Mouse (Mus musculus) liver, adult 2 months (tissue): Measurements from ENCODE around the gene Pdlim4. TPM values are rescaled to one million over a fixed set of nuclear protein-coding genes. Genes with fewer than 3 reads are reported as not detected.
A peak's percentile ranks its signal among the peaks of the same experiment; 100 is the strongest.

Experiments
- DNase-seq: peaks from one replicate; pipeline ENCODE4 v3.0.0-alpha.2; 2011; ENCODE audit warnings: low read depth, low spot score; ENCODE audit errors: extremely low read depth
- H3K27ac ChIP-seq: fragments of 200-500 bp; replicated peaks from 2 replicates; pipeline ENCODE4 v1.5.1; 2012; ENCODE audit warnings: low read depth, mild to moderate bottlenecking, control low read depth, inconsistent platforms, low read length; ENCODE audit not compliant: insufficient read depth
- H3K27me3 ChIP-seq: fragments of 200-500 bp; 2 replicates; pipeline ENCODE4 v1.6.1; 2012; ENCODE audit warnings: mild to moderate bottlenecking, moderate library complexity, low read length, inconsistent platforms; ENCODE audit not compliant: control insufficient read depth, insufficient read depth
- H3K36me3 ChIP-seq: fragments of 200-500 bp; 2 replicates; pipeline ENCODE4 v1.6.1; 2012; ENCODE audit warnings: low read length, inconsistent platforms; ENCODE audit not compliant: control insufficient read depth, insufficient read depth
- H3K4me1 ChIP-seq: fragments of 200-500 bp; 2 replicates; pipeline ENCODE4 v1.6.1; 2011; ENCODE audit warnings: low read length; ENCODE audit not compliant: control insufficient read depth, insufficient read depth
- H3K4me3 ChIP-seq: fragments of 200-500 bp; 2 replicates; pipeline ENCODE4 v1.5.1; 2011; ENCODE audit warnings: low read depth, mild to moderate bottlenecking, control low read depth, low read length, moderate library complexity; ENCODE audit not compliant: insufficient read depth
- H3K79me2 ChIP-seq: fragments of 200-500 bp; 2 replicates; pipeline ENCODE4 v1.6.1; 2012; ENCODE audit warnings: inconsistent platforms, mild to moderate bottlenecking, low read length, moderate library complexity; ENCODE audit not compliant: control insufficient read depth, insufficient read depth
- H3K9ac ChIP-seq: fragments of 200-500 bp; 2 replicates; pipeline ENCODE4 v1.6.1; 2012; ENCODE audit warnings: low read depth, mild to moderate bottlenecking, control low read depth, inconsistent platforms, low read length
- CTCF ChIP-seq: fragments of 200-500 bp; IDR thresholded peaks from 2 replicates; pipeline ENCODE4 v1.5.1; 2011; ENCODE audit warnings: low read depth, low read length, control low read depth
- POLR2A ChIP-seq: fragments of 200-500 bp; IDR thresholded peaks from 2 replicates; pipeline ENCODE4 v1.6.1; 2011; ENCODE audit warnings: low read length, control low read depth; ENCODE audit not compliant: insufficient read depth; ENCODE audit errors: extremely low read depth
- WGBS: fragments of 180-500 bp; shearing (Covaris S2); methylation state at CpG from one replicate; pipeline ENCODE4 v1.1.7; 2018; 5-methylcytosine and 5-hydroxymethylcytosine counted together
- polyA plus RNA-seq: library from polyadenylated mRNA; depleted of rRNA; stranded (reverse); fragments of >200 nt; gene quantifications from 2 replicates; pipeline ENCODE4 v1.2.3, GENCODE M21; 2012
- total RNA-seq: library from RNA; depleted of rRNA; stranded (reverse); fragments of >200 nt; gene quantifications from 2 replicates; pipeline ENCODE4 v1.2.3, GENCODE M21; 2014

The Pdlim4 gene
- total and polyA plus RNA-seq, 2 experiments = 1.6 to 3.0 TPM

GRCm38 (mm10) chr11:54113352-54113751 lies 44.5 kb upstream of the Pdlim4 start:
- H3K79me2 ChIP-seq = no peaks in the 10 kb centered on the region
- 0 out of 2 replicates have a peak overlapping the region, but pooled peaks have one; percentile 9 for H3K9ac ChIP-seq
- H3K36me3 ChIP-seq = no peaks in the 10 kb centered on the region
- H3K27me3 ChIP-seq = no peaks in the 10 kb centered on the region
- TF ChIP-seq POLR2A = no peak
- no peak for TF ChIP-seq CTCF
- no peak for DNase-seq
- H3K4me1 ChIP-seq = peaks cover 4% of the 10 kb centered on the region; the same call in 1 of the 2 replicates
- no peak overlapping the region for H3K4me3 ChIP-seq
- 0 out of 2 replicates have a peak overlapping the region, but pooled peaks have one; percentile 3 for H3K27ac ChIP-seq
- WGBS = 40% methylated on average over 4 of the region's 4 CpGs

GRCm38 (mm10) chr11:54112920-54113319 lies 44.1 kb upstream of the Pdlim4 start:
- peak; percentile 82 for DNase-seq
- no peak overlapping the region for H3K4me3 ChIP-seq
- 20% methylated on average over 10 of the region's 10 CpGs for WGBS

GRCm38 (mm10) chr11:54111976-54112741 lies 43.3 kb upstream of the Pdlim4 start:
- Histone ChIP-seq H3K79me2 (no peaks in the 10 kb centered on the region), H3K4me3 (no peak overlapping the region), H3K36me3 (no peaks in the 10 kb centered on the region), H3K27ac (no peak overlapping the region), H3K9ac (no peak overlapping the region), H3K4me1 (peaks cover 4% of the 10 kb centered on the region; the same call in 1 of the 2 replicates), H3K27me3 (no peaks in the 10 kb centered on the region)
- peak; percentile 75 for DNase-seq
- TF ChIP-seq CTCF (no peak), POLR2A (no peak)
- 69% methylated on average over 21 of the region's 21 CpGs for WGBS

More at GRCm38 (mm10) chr11:54112920-54113319, 44.1 kb upstream of the Pdlim4 start:
- TF ChIP-seq POLR2A (no peak), CTCF (no peak)
- Histone ChIP-seq H3K36me3 (no peaks in the 10 kb centered on the region), H3K9ac (0 out of 2 replicates have a peak overlapping the region, but pooled peaks have one; percentile 9), H3K27me3 (no peaks in the 10 kb centered on the region), H3K79me2 (no peaks in the 10 kb centered on the region), H3K27ac (0 out of 2 replicates have a peak overlapping the region, but pooled peaks have one; percentile 3), H3K4me1 (peaks cover 4% of the 10 kb centered on the region; the same call in 1 of the 2 replicates)

- H3K9ac ChIP-seq = no peak overlapping the region
- peaks cover 4% of the 10 kb centered on the region; the same call in 1 of the 2 replicates for H3K4me1 ChIP-seq
- no peak for DNase-seq
- WGBS = 88% methylated on average over 7 of the region's 7 CpGs
- H3K27ac ChIP-seq = no peak overlapping the region
- no peaks in the 10 kb centered on the region for H3K79me2 ChIP-seq
- H3K36me3 ChIP-seq = no peaks in the 10 kb centered on the region
- H3K4me3 ChIP-seq = no peak overlapping the region
- TF ChIP-seq CTCF = no peak
- H3K27me3 ChIP-seq = no peaks in the 10 kb centered on the region
Observed at GRCm38 (mm10) chr11:54111291-54111690, 42.5 kb upstream of the Pdlim4 start.

GRCm38 (mm10) chr11:54108894-54109293 lies 40.1 kb upstream of the Pdlim4 start:
- 34% methylated on average over 5 of the region's 5 CpGs for WGBS

GRCm38 (mm10) chr11:54108131-54108530 lies 39.3 kb upstream of the Pdlim4 start:
- no peak overlapping the region for H3K27ac ChIP-seq
- no peak for TF ChIP-seq POLR2A
- no peak for TF ChIP-seq CTCF
- H3K36me3 ChIP-seq = no peaks in the 10 kb centered on the region
- 87% methylated on average over 3 of the region's 3 CpGs for WGBS
- no peak overlapping the region for H3K9ac ChIP-seq
- DNase-seq = no peak
- H3K27me3 ChIP-seq = no peaks in the 10 kb centered on the region
- H3K79me2 ChIP-seq = no peaks in the 10 kb centered on the region
- peaks cover 4% of the 10 kb centered on the region; the same call in 1 of the 2 replicates for H3K4me1 ChIP-seq
- H3K4me3 ChIP-seq = no peak overlapping the region

More at GRCm38 (mm10) chr11:54108894-54109293, 40.1 kb upstream of the Pdlim4 start:
- Histone ChIP-seq H3K4me3 (no peak overlapping the region), H3K27me3 (no peaks in the 10 kb centered on the region), H3K27ac (no peak overlapping the region), H3K4me1 (peaks cover 4% of the 10 kb centered on the region; the same call in 1 of the 2 replicates), H3K36me3 (no peaks in the 10 kb centered on the region), H3K79me2 (no peaks in the 10 kb centered on the region), H3K9ac (no peak overlapping the region)
- DNase-seq = peak; percentile 59
- TF ChIP-seq POLR2A (no peak), CTCF (no peak)
